Mouse (Mus musculus): ENCODE measurements around the gene Tecta. TPM values are rescaled to one million over a fixed set of nuclear protein-coding genes. Genes with fewer than 3 reads are reported as not detected.

Tecta gene
- total RNA-seq, 2 experiments from 2014 or later, result 0.11 to 0.27 TPM

DNA sequence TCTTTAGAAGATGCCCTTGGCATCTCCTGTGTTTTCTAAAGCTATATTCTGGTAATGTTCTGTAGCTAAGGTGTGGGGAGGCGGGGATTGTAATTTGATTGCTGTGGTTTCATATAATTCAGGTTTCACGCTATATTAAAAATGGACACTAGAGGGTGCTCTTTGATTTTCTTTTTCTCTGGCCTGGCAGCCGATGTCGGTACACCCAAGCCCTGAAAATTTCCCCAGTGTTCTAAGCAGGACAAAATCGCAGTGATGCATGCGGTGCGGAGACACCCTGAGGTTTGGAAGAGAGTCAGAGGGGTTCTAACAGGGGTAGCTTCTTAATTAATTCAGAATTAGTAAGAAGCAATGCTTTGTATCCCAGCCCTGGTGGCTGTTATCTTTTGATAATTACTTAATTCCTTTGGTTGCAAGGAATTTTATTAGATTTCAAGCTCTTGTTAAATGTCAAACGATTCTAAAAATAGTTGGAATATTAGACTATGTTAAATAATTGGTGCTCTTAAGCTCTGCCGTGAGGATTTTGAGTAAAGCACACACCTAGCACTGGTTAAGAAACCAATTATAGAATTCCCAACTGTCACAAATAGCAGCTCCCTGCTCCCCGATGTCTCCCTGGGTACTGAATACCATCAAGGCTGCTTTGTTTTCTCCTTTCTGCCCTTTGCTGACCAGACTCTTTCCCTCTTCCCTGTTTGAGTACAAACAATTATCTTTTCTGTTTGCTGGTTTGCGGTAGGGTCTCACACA, 72.9 kb downstream of the Tecta start:
- DNase-seq, result no peak

GRCm38 (mm10) chr9:42324640-42325394, 74.9 kb downstream of the Tecta start:
- intact Hi-C loops (cut with DNase I; ENCODE audit: low total_unique reads), result loop anchor here (5.0 kb wide), 1 partner anchor 617 kb away; the partner anchor contains the start of gene Grik4
- no peak for DNase-seq

More for the DNA sequence above, 72.9 kb downstream of the Tecta start:
- intact Hi-C loops (cut with DNase I; ENCODE audit: low total_unique reads), result loop anchor here (5.0 kb wide), 1 partner anchor 615 kb away; the partner anchor contains the start of gene Grik4

GRCm38 (mm10) chr9:42323238-42323637, 76.5 kb downstream of the Tecta start:
- intact Hi-C loops (cut with DNase I; ENCODE audit: low total_unique reads), result no loop called here

DNA sequence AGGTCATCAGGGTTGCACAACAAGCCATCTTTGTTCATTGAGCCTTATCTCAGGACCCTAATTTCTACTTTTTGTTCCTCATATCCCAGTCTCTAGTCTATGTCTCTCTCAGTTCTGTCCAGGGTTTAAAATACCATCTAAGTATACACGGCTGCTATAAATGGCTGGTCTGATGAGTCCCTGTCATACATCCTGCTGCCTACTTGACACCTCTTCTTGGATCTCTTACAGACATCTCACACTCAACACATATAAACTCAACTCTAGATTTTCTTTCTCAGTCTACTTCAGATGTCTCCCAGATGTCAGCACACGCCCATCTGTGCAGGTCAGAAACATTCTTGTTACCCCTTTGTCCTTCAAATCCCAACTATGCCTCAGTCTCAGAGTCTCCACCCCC, 78.3 kb downstream of the Tecta start:
- intact Hi-C loops (cut with DNase I; ENCODE audit: low total_unique reads), result no loop called here
- DNase-seq, result no peak

More at GRCm38 (mm10) chr9:42323238-42323637, 76.5 kb downstream of the Tecta start:
- no peak for DNase-seq

GRCm38 (mm10) chr9:42320616-42321015, 79.1 kb downstream of the Tecta start:
- no peak for DNase-seq
- intact Hi-C loops (cut with DNase I; ENCODE audit: low total_unique reads), result no loop called here

- intact Hi-C loops (cut with DNase I; ENCODE audit: low total_unique reads), result no loop called here
- DNase-seq, result no peak
These were observed 81.2 kb downstream of the Tecta start for GRCm38 (mm10) chr9:42318455-42318987.

GRCm38 (mm10) chr9:42317337-42317736, 82.4 kb downstream of the Tecta start:
- DNase-seq, result no peak
- intact Hi-C loops (cut with DNase I; ENCODE audit: low total_unique reads), result no loop called here

DNA sequence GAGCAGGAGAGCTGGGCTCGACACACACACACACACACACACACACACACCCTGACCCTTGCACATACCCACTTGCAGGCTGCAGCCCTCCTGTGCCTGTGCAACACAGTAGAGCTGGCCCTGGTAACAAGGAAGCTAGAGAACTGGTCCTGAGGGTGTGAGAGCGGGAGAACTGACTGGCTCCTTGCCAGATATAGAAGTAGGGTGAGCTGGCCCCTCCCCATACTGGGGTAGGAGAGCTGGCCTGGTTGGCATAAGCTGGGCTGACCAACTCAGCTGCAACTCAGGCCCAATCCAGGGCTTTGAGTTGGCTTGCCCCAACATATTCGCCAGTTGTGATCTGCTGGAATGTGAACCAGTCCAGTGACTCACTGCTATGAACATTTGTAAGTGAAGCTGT, 83.9 kb downstream of the Tecta start:
- intact Hi-C loops (cut with DNase I; ENCODE audit: low total_unique reads), result no loop called here
- no peak for DNase-seq

GRCm38 (mm10) chr9:42314959-42315358, 84.8 kb downstream of the Tecta start:
- DNase-seq, result no peak
- intact Hi-C loops (cut with DNase I; ENCODE audit: low total_unique reads), result no loop called here

- DNase-seq, result no peak
- intact Hi-C loops (cut with DNase I; ENCODE audit: low total_unique reads), result no loop called here
These were observed 85.3 kb downstream of the Tecta start for GRCm38 (mm10) chr9:42314388-42314787.

- intact Hi-C loops (cut with DNase I; ENCODE audit: low total_unique reads), result no loop called here
- no peak for DNase-seq
These were observed 85.9 kb downstream of the Tecta start for GRCm38 (mm10) chr9:42313872-42314271.

DNA sequence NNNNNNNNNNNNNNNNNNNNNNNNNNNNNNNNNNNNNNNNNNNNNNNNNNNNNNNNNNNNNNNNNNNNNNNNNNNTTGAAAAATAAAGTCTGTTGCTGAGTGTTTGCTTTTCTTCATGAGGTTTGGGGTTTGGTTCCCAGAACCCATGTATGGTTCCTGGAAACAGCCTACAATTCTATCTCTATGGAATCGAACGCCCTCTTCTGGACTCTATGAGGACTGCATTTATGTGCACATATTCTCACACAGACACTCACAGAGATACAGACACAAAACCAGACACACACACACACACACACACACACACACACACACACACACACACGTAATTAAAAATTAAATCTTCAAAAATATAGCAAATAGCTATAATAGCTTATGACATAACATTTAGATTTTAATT, 88.4 kb downstream of the Tecta start:
- DNase-seq, result no peak
- intact Hi-C loops (cut with DNase I; ENCODE audit: low total_unique reads), result no loop called here

DNA sequence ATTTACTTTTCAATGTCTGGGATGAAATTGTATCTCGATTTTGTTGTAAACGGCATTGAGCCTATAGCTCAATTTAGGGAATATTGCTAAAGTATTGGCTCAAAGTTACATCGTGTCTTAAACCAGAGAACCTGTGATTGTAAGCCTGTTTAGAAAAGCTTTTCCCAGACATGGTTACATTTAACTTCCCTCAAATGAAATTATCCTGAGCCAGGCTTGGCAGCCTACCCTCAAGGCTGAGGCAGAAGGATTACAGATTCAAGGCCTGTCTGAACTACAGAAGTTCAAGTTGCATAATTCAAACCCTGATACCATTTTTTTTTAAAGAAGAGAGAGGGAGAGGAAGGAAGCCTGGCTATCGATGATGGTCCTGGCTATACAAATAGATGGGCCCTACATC, 95.8 kb downstream of the Tecta start:
- DNase-seq, result no peak
- intact Hi-C loops (cut with DNase I; ENCODE audit: low total_unique reads), result no loop called here

DNA sequence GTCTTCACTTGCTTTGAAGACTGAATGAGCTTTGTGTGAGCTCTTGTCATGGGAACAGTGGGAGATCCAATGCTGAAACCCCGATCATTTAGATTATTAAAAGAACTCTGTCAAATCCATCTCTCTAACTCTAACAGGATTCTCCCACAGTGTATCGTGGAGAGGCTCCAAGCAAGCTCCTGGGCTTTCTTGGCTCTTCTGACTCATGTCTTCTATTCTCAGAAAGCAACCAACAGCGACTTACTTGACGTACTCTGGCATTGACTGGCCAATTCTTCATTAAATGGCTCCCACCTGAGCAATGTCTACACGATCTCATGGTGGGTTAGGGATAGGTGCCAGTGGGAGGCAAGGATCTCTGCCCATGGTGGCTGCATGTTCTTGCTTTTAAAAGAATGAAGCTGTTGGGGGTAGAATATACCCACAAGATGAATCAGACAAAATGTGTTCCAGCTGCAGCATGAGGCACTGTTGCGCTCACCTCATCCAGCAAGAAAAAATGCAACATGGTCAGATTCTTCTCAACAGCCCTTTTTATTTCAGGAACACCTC, 98.6 kb downstream of the Tecta start:
- intact Hi-C loops (cut with DNase I; ENCODE audit: low total_unique reads), result no loop called here
- DNase-seq, result no peak

DNA sequence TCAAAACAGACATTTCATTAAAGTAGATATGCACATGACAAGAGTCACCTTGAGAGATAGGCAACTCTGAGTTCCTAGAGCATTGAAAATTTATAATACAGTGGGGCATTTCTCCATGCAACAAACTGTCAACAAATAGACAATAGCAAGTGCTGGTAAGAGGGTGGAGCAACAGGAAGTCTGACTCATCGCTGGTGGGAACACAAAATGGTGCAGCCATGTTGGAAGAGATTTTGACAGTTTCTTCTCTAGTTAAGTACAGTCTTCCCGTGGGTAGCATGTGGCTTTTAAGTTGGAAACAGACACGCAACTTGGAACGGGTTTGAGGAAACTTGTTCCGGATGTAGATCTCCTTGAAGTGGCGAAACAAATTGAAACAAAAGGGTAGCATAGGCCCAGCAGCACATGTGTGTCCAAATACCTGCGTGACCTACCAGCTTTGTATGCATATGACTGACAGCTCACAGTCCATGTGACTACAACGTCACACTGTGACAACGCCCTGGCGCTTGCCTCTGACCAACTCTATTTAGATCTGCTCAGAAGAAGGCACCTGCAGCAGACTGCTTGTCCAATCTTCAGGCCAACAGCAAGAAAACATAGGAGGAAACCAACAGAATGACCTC, 103.3 kb downstream of the Tecta start:
- DNase-seq, result no peak
- intact Hi-C loops (cut with DNase I; ENCODE audit: low total_unique reads), result no loop called here

GRCm38 (mm10) chr9:42294131-42294530, 105.6 kb downstream of the Tecta start:
- no peak for DNase-seq
- intact Hi-C loops (cut with DNase I; ENCODE audit: low total_unique reads), result no loop called here

DNA sequence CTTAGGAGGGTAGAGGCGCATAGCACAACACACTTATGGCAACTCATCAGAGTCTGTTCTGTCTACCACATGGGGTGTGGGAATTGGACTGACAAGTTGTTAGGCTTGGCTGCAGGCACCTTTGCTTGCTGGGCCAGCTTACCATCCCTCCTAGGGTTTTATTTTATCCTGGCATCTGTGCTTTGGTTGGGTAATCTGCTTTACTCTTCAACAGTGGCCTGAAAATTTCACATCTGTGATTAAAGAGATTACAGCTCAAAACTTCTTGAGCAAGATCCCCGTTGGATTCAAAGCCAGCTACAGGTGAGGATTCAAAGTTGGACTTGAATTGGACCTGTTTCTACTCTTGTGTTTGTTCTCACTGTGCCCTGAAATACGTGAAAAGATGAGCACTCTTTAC, 106.1 kb downstream of the Tecta start:
- intact Hi-C loops (cut with DNase I; ENCODE audit: low total_unique reads), result no loop called here

DNA sequence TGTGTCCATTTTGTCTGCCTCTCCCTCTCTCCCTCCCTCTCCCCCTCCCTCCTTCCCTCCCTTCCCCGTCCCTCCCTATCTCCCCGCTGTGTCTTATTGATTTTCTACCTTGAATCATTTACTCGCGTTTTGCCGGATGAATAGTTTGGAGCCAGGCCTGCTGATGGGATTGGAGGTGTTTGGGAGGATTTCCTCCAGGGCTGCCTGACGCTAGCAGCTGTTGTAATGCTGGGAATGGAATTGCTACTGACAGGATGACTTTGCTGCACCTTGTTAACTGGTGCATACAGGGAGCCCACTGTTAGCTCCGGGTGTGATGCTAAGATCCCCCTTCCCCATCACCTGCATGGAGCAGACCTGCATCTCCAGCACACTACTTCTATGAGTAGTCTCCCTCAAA, 106.7 kb downstream of the Tecta start:
- DNase-seq, result no peak
- intact Hi-C loops (cut with DNase I; ENCODE audit: low total_unique reads), result no loop called here

More for the DNA sequence above, 106.1 kb downstream of the Tecta start:
- no peak for DNase-seq

DNA sequence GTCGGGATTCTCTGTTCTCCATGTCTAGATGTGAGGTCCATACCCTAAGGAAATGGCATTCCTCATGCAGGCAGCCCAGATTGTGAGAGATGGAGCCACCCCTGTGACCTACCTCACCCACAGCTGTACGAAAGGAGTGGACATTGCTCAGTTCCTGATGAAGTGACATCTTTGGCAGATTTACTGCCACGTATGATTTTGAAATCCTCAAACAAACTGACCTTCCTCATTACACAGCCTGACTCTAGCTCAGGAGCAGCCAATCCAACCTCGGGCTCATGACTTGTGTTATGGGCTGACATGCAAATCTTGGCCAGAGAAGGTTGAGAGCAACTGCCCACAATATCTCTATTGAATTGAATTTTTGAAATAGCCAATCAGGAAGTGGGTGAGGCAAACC, 120.1 kb downstream of the Tecta start:
- no peak for DNase-seq
- intact Hi-C loops (cut with DNase I; ENCODE audit: low total_unique reads), result no loop called here

Data from gastrocnemius, postnatal 14 days (tissue).